In the genomic region with DNA sequence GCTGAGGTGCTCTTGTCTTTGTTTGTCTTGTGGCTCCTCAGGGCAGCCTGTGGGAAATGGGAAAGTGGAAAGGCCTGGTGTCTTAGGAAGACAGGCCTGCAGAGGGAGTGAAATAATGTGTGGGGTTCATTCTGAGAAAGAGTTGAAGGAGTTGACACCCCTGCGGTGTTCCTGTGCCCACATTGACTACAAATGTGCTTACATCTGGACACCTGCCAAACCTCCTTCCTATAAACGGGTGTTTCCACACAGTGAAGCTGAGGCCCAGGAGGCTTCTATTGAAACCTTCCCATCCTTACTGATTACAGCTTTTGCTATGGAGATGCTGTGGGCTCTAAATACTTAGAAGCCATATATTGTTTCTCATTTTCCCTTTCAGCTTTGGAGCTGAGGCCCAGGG, we compare ENCODE assay signal across 10 mouse cellular contexts.
A peak's percentile ranks its signal among the peaks of the same experiment; 100 is the strongest.
DNase-seq lines count a peak whose midpoint lies in the region; ATAC-seq and TF ChIP-seq lines count a peak whose summit lies in the region.
"Had no signal": no experiment of that assay in that cellular context is flagged by ENCODE, and none has a peak within 500 bp of the region (broad histone marks: within the 10 kb centered on the region; RNA-seq: fewer than 3 reads in every experiment).

No protein-coding gene starts in this region.

- TF ChIP-seq EP300 in lung, postnatal 0 days (IDR thresholded peaks at IDR 0.05), result no peak

- H3K4me1 ChIP-seq in embryonic facial prominence, embryonic 12.5 days, result peaks cover 20% of the 10 kb centered on the region
- peaks cover 32% of the 10 kb centered on the region for H3K4me1 ChIP-seq in embryonic facial prominence, embryonic 10.5 days
- H3K4me1 ChIP-seq in lung, postnatal 0 days (ENCODE audit: insufficient read depth, low read depth, low read length), result peaks cover 4% of the 10 kb centered on the region; the same call in 1 of the 2 replicates
- H3K4me1 ChIP-seq in forebrain, embryonic 14.5 days (ENCODE audit: control insufficient read depth, insufficient read depth, low read length), result peaks cover 23% of the 10 kb centered on the region

- no peak overlapping the region for H3K4me2 ChIP-seq in embryonic facial prominence, embryonic 12.5 days (replicated peaks)
- H3K4me2 ChIP-seq in lung, postnatal 0 days (replicated peaks; ENCODE audit: low read depth, low read length), result no peak overlapping the region
- no peak overlapping the region for H3K4me2 ChIP-seq in forebrain, embryonic 14.5 days (ENCODE audit: low read length)
- H3K4me2 ChIP-seq: midbrain, embryonic 12.5 days had no signal

- H3K27me3 ChIP-seq in embryonic facial prominence, embryonic 12.5 days, result no peaks in the 10 kb centered on the region
- no peaks in the 10 kb centered on the region for H3K27me3 ChIP-seq in embryonic facial prominence, embryonic 10.5 days (replicated peaks; ENCODE audit: low read depth, poor library complexity, severe bottlenecking)
- no peaks in the 10 kb centered on the region for H3K27me3 ChIP-seq in lung, postnatal 0 days (replicated peaks; ENCODE audit: insufficient read depth, low read length)
- H3K27me3 ChIP-seq in forebrain, embryonic 14.5 days (replicated peaks; ENCODE audit: control insufficient read depth, insufficient read depth, low read length), result no peaks in the 10 kb centered on the region
- H3K27me3 ChIP-seq: midbrain, embryonic 12.5 days had no signal

- DNase-seq in embryonic facial prominence, embryonic 10.5 days (ENCODE audit: low spot score), result no peak
- peak; percentile 67 for DNase-seq in lung, postnatal 0 days (ENCODE audit: low spot score)
- no peak for DNase-seq in lung, postnatal 4 days
- peak; percentile 78 for DNase-seq in forebrain, embryonic 14.5 days (ENCODE audit: low spot score)
- peak; percentile 75 for DNase-seq in naive thymus-derived CD4-positive, alpha-beta T cell, adult 2 months (ENCODE audit: low read depth)
- no peak for DNase-seq in gastrocnemius, postnatal 4 days (ENCODE audit: low spot score in 2 of 2)
- no peak for DNase-seq in cerebellum, adult 9-10 months
- DNase-seq: B cell, adult 2 months had no signal

- peak overlapping the region; percentile 24; the same call in 1 of the 2 replicates for H3K27ac ChIP-seq in embryonic facial prominence, embryonic 12.5 days
- no peak overlapping the region for H3K27ac ChIP-seq in embryonic facial prominence, embryonic 10.5 days (replicated peaks)
- no peak overlapping the region for H3K27ac ChIP-seq in lung, postnatal 0 days (ENCODE audit: low read length)
- H3K27ac ChIP-seq in forebrain, embryonic 14.5 days (ENCODE audit: low read depth, low read length), result peak overlapping the region; percentile 33; the same call in 1 of the 2 replicates
- H3K27ac ChIP-seq: midbrain, embryonic 12.5 days had no signal

- H3K9ac ChIP-seq in embryonic facial prominence, embryonic 12.5 days, result no peak overlapping the region
- H3K9ac ChIP-seq in lung, postnatal 0 days (replicated peaks; ENCODE audit: low read depth), result no peak overlapping the region
- 0 out of 2 replicates have a peak overlapping the region, but pooled peaks have one; percentile 18 for H3K9ac ChIP-seq in forebrain, embryonic 14.5 days (ENCODE audit: low read length)
- H3K9ac ChIP-seq: midbrain, embryonic 12.5 days had no signal

- no peak for TF ChIP-seq CTCF in lung, postnatal 0 days (IDR thresholded peaks at IDR 0.05)

- no peak overlapping the region for H3K4me3 ChIP-seq in embryonic facial prominence, embryonic 12.5 days
- H3K4me3 ChIP-seq in embryonic facial prominence, embryonic 10.5 days, result no peak overlapping the region
- H3K4me3 ChIP-seq in lung, postnatal 0 days (ENCODE audit: low read depth, low read length), result no peak overlapping the region
- H3K4me3 ChIP-seq in forebrain, embryonic 14.5 days (ENCODE audit: low read depth, low read length), result no peak overlapping the region
- H3K4me3 ChIP-seq: midbrain, embryonic 12.5 days had no signal

- WGBS in embryonic facial prominence, embryonic 12.5 days, result 41% methylated on average over 2 of the region's 2 CpGs
- 89% methylated on average over 2 of the region's 2 CpGs for WGBS in embryonic facial prominence, embryonic 10.5 days
- 7% methylated on average over 2 of the region's 2 CpGs for WGBS in lung, postnatal 0 days
- WGBS in forebrain, embryonic 14.5 days, result 0% methylated on average over 2 of the region's 2 CpGs

- ATAC-seq in embryonic facial prominence, embryonic 12.5 days (ENCODE audit: insufficient number of reproducible peaks, insufficient read depth, low FRiP score, low TSS enrichment), result 0 out of 2 replicates have a peak, but pooled peaks have one; percentile 5
- peak; percentile 57; the same call in 1 of the 2 replicates for ATAC-seq in lung, postnatal 0 days
- peak; percentile 65 for ATAC-seq in forebrain, embryonic 14.5 days

- no peaks in the 10 kb centered on the region for H3K9me3 ChIP-seq in embryonic facial prominence, embryonic 12.5 days
- no peaks in the 10 kb centered on the region for H3K9me3 ChIP-seq in embryonic facial prominence, embryonic 10.5 days
- no peaks in the 10 kb centered on the region for H3K9me3 ChIP-seq in lung, postnatal 0 days (ENCODE audit: low read length)
- H3K9me3 ChIP-seq in forebrain, embryonic 14.5 days (replicated peaks; ENCODE audit: control insufficient read depth, low read length), result no peaks in the 10 kb centered on the region
- H3K9me3 ChIP-seq: midbrain, embryonic 12.5 days had no signal

- no peaks in the 10 kb centered on the region for H3K36me3 ChIP-seq in embryonic facial prominence, embryonic 12.5 days
- no peaks in the 10 kb centered on the region for H3K36me3 ChIP-seq in embryonic facial prominence, embryonic 10.5 days (replicated peaks)
- H3K36me3 ChIP-seq in lung, postnatal 0 days (ENCODE audit: insufficient read depth, low read length), result no peaks in the 10 kb centered on the region
- H3K36me3 ChIP-seq in forebrain, embryonic 14.5 days (ENCODE audit: control insufficient read depth, insufficient read depth, low read length), result no peaks in the 10 kb centered on the region
- H3K36me3 ChIP-seq: midbrain, embryonic 12.5 days had no signal

Comparison
In these comparisons a context has a peak if more than half of its experiments do, and no peak if none do; other contexts are left out.
1. H3K27ac ChIP-seq: peak in embryonic facial prominence, embryonic 12.5 days (single experiment) and forebrain, embryonic 14.5 days (single experiment); none in embryonic facial prominence, embryonic 10.5 days (single experiment) and lung, postnatal 0 days (single experiment).
2. DNase-seq: peak in lung, postnatal 0 days (single experiment), forebrain, embryonic 14.5 days (single experiment) and naive thymus-derived CD4-positive, alpha-beta T cell, adult 2 months (single experiment); none in embryonic facial prominence, embryonic 10.5 days (single experiment), lung, postnatal 4 days (0 of 2), gastrocnemius, postnatal 4 days (0 of 2) and cerebellum, adult 9-10 months (single experiment).
3. ATAC-seq: peak in every context shown above with its lines; median percentile 65 in forebrain, embryonic 14.5 days; 57 in lung, postnatal 0 days; 5 in embryonic facial prominence, embryonic 12.5 days.